Mouse (Mus musculus): Measurements from ENCODE around the gene S100a5. TPM values are rescaled to one million over a fixed set of nuclear protein-coding genes. Genes with fewer than 3 reads are reported as not detected.

The S100a5 gene
- polyA plus RNA-seq, 1 experiment: not detected

DNA sequence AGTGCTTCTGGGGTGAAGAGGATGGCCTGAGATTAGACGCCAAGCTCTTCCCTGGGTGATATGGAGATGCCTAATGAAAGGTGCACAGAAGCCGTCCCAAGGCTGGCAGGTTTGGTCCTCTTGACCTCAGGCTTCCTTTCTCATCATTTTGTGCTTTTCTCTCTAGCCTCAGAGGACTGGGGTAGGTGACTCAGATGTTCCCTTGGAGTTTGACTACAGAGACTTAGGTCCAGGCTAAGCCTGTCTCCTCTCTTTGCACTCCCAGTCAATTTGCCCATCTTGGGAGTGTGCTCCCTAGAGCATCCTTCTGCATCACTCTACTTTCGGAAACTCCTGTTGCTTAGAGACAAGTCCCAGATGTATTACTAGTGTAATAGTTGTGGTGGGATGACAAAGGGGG lies 962 bp upstream of the S100a5 start:
- peaks cover 59% of the 10 kb centered on the region for H3K4me1 ChIP-seq (ENCODE audit: control insufficient read depth, insufficient read depth, low read length)
- TF ChIP-seq POLR2A (IDR thresholded peaks at IDR 0.05; ENCODE audit: borderline replicate concordance, low read depth, low read length): no peak
- no peak for TF ChIP-seq CTCF (IDR thresholded peaks at IDR 0.05; ENCODE audit: low read depth, low read length)
- no peak overlapping the region for H3K4me3 ChIP-seq (ENCODE audit: insufficient read depth, low read length)
- no peak overlapping the region for H3K27ac ChIP-seq (ENCODE audit: insufficient read depth, low read depth, low read length)

- H3K4me1 ChIP-seq (ENCODE audit: control insufficient read depth, insufficient read depth, low read length): peaks cover 54% of the 10 kb centered on the region
- no peak for TF ChIP-seq CTCF (IDR thresholded peaks at IDR 0.05; ENCODE audit: low read depth, low read length)
- H3K27ac ChIP-seq (ENCODE audit: insufficient read depth, low read depth, low read length): no peak overlapping the region
- no peak overlapping the region for H3K4me3 ChIP-seq (ENCODE audit: insufficient read depth, low read length)
Measured at GRCm38 (mm10) chr3:90609102-90609501, 779 bp downstream of the S100a5 start.

GRCm38 (mm10) chr3:90611494-90611893 lies 3.2 kb downstream of the S100a5 start:
- no peak overlapping the region for H3K27ac ChIP-seq (ENCODE audit: insufficient read depth, low read depth, low read length)
- peaks cover 45% of the 10 kb centered on the region for H3K4me1 ChIP-seq (ENCODE audit: control insufficient read depth, insufficient read depth, low read length)
- H3K4me3 ChIP-seq (ENCODE audit: insufficient read depth, low read length): no peak overlapping the region
- TF ChIP-seq CTCF (IDR thresholded peaks at IDR 0.05; ENCODE audit: low read depth, low read length) (0 out of 2 replicates have a peak, but pooled peaks have one; percentile 9), POLR2A (IDR thresholded peaks at IDR 0.05; ENCODE audit: borderline replicate concordance, low read depth, low read length) (no peak)

DNA sequence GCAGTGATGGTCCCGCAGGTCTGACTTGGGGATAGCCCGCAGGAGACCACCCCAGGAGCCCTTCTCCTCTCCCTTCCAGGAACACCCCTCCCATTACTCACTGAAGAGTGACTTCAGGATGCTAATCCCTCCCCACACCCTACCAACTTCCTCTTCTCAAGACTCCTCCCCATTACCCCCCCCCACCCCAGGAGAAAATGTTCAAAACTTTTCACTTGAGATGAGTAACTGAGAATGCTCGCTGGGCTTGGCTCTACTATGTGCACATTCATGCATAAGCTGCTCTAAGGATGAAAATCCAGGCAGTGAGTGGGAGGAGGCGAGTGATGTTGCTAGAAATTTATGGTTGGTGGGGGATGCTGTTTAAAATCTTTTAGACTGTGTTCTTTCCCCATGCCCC lies 3.7 kb downstream of the S100a5 start:
- peaks cover 45% of the 10 kb centered on the region for H3K4me1 ChIP-seq (ENCODE audit: control insufficient read depth, insufficient read depth, low read length)
- TF ChIP-seq CTCF (IDR thresholded peaks at IDR 0.05; ENCODE audit: low read depth, low read length) (no peak), POLR2A (IDR thresholded peaks at IDR 0.05; ENCODE audit: borderline replicate concordance, low read depth, low read length) (no peak)
- peak overlapping the region; percentile 18; the same call in 1 of the 2 replicates for H3K27ac ChIP-seq (ENCODE audit: insufficient read depth, low read depth, low read length)
- no peak overlapping the region for H3K4me3 ChIP-seq (ENCODE audit: insufficient read depth, low read length)

DNA sequence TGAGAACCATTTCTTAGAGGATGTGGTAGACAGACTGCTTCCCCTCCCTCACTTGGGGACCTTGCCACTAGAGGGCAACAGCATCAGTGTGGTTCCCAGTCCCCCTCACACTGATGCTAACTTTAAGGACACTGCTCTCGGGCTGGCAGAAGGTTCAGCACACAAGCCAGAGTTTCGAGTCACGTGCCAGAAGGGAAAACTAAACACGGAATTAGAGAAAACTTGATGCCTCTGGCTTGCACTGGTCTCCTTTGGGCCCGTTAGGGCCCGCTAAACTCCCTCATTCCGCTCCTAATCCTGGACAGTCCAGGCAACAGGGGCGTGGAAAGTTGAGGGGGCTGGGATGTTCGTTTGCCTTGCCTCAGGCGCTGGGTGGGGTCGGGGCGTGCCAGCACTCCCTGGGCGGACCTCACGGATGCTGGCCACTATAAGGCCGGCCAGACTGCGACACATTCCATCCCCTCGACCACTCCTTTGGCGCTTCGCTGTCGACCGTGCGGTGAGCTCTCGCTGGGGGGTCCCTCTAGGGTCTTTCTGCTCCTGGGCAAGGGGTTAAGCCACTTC lies 4.5 kb downstream of the S100a5 start, which contains the start of gene S100a6:
S100a6 (plus strand) TSS at position 155 of the 564 bp plus-strand sequence.
- Histone ChIP-seq H3K27ac (ENCODE audit: insufficient read depth, low read depth, low read length) (peak within 1 kb of the TSS; percentile 36), H3K4me3 (ENCODE audit: insufficient read depth, low read length) (peak within 1 kb of the TSS; percentile 60), H3K4me1 (ENCODE audit: control insufficient read depth, insufficient read depth, low read length) (peaks cover 43% of the 10 kb centered on the region)
- TF ChIP-seq POLR2A (IDR thresholded peaks at IDR 0.05; ENCODE audit: borderline replicate concordance, low read depth, low read length) (no peak), CTCF (IDR thresholded peaks at IDR 0.05; ENCODE audit: low read depth, low read length) (peak; percentile 43)

GRCm38 (mm10) chr3:90613461-90614147 lies 5.3 kb downstream of the S100a5 start:
- no peak for TF ChIP-seq CTCF (IDR thresholded peaks at IDR 0.05; ENCODE audit: low read depth, low read length)
- Histone ChIP-seq H3K4me1 (ENCODE audit: control insufficient read depth, insufficient read depth, low read length) (peaks cover 36% of the 10 kb centered on the region), H3K27ac (ENCODE audit: insufficient read depth, low read depth, low read length) (peak overlapping the region; percentile 36), H3K4me3 (ENCODE audit: insufficient read depth, low read length) (peak overlapping the region; percentile 60)

DNA sequence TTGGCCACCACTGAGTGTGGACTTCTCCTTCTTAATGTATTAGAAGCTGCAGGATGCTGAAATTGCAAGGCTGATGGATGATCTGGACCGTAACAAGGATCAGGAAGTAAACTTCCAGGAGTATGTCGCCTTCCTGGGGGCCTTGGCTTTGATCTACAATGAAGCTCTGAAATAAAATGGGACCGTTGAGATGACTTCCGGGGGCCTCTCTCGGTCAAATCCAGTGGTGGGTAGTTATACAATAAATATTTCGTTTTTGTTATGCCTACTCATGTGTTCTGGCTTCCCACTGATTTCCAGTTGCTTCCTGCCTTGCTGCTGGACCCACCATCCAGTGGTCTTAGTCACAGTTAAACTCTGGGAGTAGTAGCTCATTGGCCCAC lies 5.8 kb downstream of the S100a5 start:
- peak overlapping the region; percentile 60 for H3K4me3 ChIP-seq (ENCODE audit: insufficient read depth, low read length)
- peaks cover 32% of the 10 kb centered on the region for H3K4me1 ChIP-seq (ENCODE audit: control insufficient read depth, insufficient read depth, low read length)
- no peak overlapping the region for H3K27ac ChIP-seq (ENCODE audit: insufficient read depth, low read depth, low read length)
- no peak for TF ChIP-seq POLR2A (IDR thresholded peaks at IDR 0.05; ENCODE audit: borderline replicate concordance, low read depth, low read length)
- TF ChIP-seq CTCF (IDR thresholded peaks at IDR 0.05; ENCODE audit: low read depth, low read length): no peak

DNA sequence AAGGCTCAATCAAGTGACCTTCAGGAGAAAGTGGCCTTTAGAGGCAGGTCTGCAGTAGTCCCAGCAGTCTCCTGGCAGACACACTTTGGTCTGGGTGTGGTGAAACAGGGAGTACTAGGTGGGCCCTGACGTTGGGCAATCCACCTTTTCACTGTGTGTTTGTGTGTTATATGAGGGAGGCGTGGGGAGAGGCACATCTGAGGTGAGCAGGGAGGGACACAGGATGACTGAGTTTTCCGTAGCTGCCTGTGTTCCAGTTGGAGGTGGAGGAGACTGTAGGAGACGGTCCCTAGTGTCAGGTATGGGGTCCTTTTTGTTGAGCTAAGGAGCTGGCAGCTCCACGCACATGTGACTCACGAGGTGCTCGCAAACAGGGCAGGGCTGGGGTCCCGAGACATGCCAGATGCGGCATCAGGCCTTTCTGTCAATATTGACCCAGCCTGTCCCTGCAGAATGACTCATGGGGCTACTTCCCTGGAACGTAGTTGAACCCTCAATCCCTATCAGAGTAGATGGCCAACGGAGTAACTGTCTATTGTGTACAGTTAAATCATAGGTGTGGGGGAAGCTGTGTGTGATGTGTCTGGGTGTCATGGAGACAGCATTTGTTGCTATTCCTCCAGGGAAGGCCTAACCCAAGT lies 6.4 kb downstream of the S100a5 start:
- Histone ChIP-seq H3K4me3 (ENCODE audit: insufficient read depth, low read length) (peak overlapping the region; percentile 60), H3K27ac (ENCODE audit: insufficient read depth, low read depth, low read length) (no peak overlapping the region), H3K4me1 (ENCODE audit: control insufficient read depth, insufficient read depth, low read length) (peaks cover 28% of the 10 kb centered on the region)
- no peak for TF ChIP-seq POLR2A (IDR thresholded peaks at IDR 0.05; ENCODE audit: borderline replicate concordance, low read depth, low read length)
- TF ChIP-seq CTCF (IDR thresholded peaks at IDR 0.05; ENCODE audit: low read depth, low read length): no peak

- TF ChIP-seq CTCF (IDR thresholded peaks at IDR 0.05; ENCODE audit: low read depth, low read length): peak; percentile 79
- no peak for TF ChIP-seq POLR2A (IDR thresholded peaks at IDR 0.05; ENCODE audit: borderline replicate concordance, low read depth, low read length)
- H3K27ac ChIP-seq (ENCODE audit: insufficient read depth, low read depth, low read length): no peak overlapping the region
Measured at GRCm38 (mm10) chr3:90615415-90615814, 7.1 kb downstream of the S100a5 start.

GRCm38 (mm10) chr3:90615911-90616310 lies 7.6 kb downstream of the S100a5 start:
- Histone ChIP-seq H3K4me1 (ENCODE audit: control insufficient read depth, insufficient read depth, low read length) (peaks cover 28% of the 10 kb centered on the region), H3K4me3 (ENCODE audit: insufficient read depth, low read length) (no peak overlapping the region), H3K27ac (ENCODE audit: insufficient read depth, low read depth, low read length) (no peak overlapping the region)
- TF ChIP-seq POLR2A (IDR thresholded peaks at IDR 0.05; ENCODE audit: borderline replicate concordance, low read depth, low read length): no peak

More at GRCm38 (mm10) chr3:90615415-90615814, 7.1 kb downstream of the S100a5 start:
- Histone ChIP-seq H3K4me3 (ENCODE audit: insufficient read depth, low read length) (peak overlapping the region; percentile 60; the same call in 1 of the 2 replicates), H3K4me1 (ENCODE audit: control insufficient read depth, insufficient read depth, low read length) (peaks cover 28% of the 10 kb centered on the region)
